Mouse (Mus musculus) neural tube, embryonic 14.5 days (tissue): ENCODE results near the gene Tpst2. TPM values are rescaled to one million over a fixed set of nuclear protein-coding genes. Genes with fewer than 3 reads are reported as not detected.

Experiments used
- ATAC-seq: fragments of 200-750 bp; cut with Nextera tagmentation; 2 replicates; pipeline ENCODE4 v1.8.0; 2017; ENCODE audit warnings: low read depth, mild to moderate bottlenecking, moderate TSS enrichment, moderate library complexity
- H3K27ac ChIP-seq: fragments of 300-500 bp; sonication (generic); 2 replicates; pipeline ENCODE4 v1.5.1; 2014; ENCODE audit warnings: low read depth, mild to moderate bottlenecking, control low read depth, low read length, moderate library complexity, mixed read lengths
- H3K27me3 ChIP-seq: fragments of 300-500 bp; sonication (generic); 2 replicates; pipeline ENCODE4 v1.6.1; 2014; ENCODE audit warnings: low read length; ENCODE audit not compliant: control insufficient read depth, insufficient read depth
- H3K36me3 ChIP-seq: fragments of 300-500 bp; sonication (generic); 2 replicates; pipeline ENCODE4 v1.6.1; 2014; ENCODE audit warnings: low read length, mixed read lengths; ENCODE audit not compliant: control insufficient read depth, insufficient read depth
- H3K4me1 ChIP-seq: fragments of 300-500 bp; sonication (generic); 2 replicates; pipeline ENCODE4 v1.6.1; 2014; ENCODE audit warnings: low read length; ENCODE audit not compliant: control insufficient read depth, insufficient read depth
- H3K4me2 ChIP-seq: fragments of 300-500 bp; sonication (generic); 2 replicates; pipeline ENCODE4 v1.6.1; 2014; ENCODE audit warnings: mild to moderate bottlenecking, low read depth, low read length, control low read depth
- H3K4me3 ChIP-seq: fragments of 300-500 bp; sonication (generic); 2 replicates; pipeline ENCODE4 v1.5.1; 2014; ENCODE audit warnings: low read depth, low read length, control low read depth, mixed read lengths
- H3K9ac ChIP-seq: fragments of 300-500 bp; sonication (generic); replicated peaks from 2 replicates; pipeline ENCODE4 v1.6.1; 2014; ENCODE audit warnings: low read depth, mild to moderate bottlenecking, control low read depth, low read length, mixed read lengths
- H3K9me3 ChIP-seq: fragments of 300-500 bp; sonication (generic); 2 replicates; pipeline ENCODE4 v1.6.1; 2016; ENCODE audit warnings: low read length; ENCODE audit not compliant: control insufficient read depth
- WGBS: fragments of 180-500 bp; shearing (Covaris S2); extraction: QIAGEN DNeasy Blood & Tissue Kit; methylation state at CpG from one replicate; pipeline ENCODE4 v1.1.7; 2014; 5-methylcytosine and 5-hydroxymethylcytosine counted together
- polyA plus RNA-seq: library from polyadenylated mRNA; unstranded; fragments of >200 nt; fragmentation: Nextera tagmentation; extraction: Ambion mirVana; gene quantifications from 2 replicates; pipeline ENCODE4 v1.2.1, GENCODE M21; 2014

The Tpst2 gene
- polyA plus RNA-seq, result 27.1 and 28.1 TPM in 2 replicates

- ATAC-seq, result peak; percentile 93
- under 1% methylated on average over 56 of the region's 62 CpGs for WGBS
- no peaks in the 10 kb centered on the region for H3K36me3 ChIP-seq
- peak within 1 kb of the TSS; percentile 65 for H3K4me3 ChIP-seq
- no peaks in the 10 kb centered on the region for H3K9me3 ChIP-seq
- no peaks in the 10 kb centered on the region for H3K27me3 ChIP-seq
- H3K4me1 ChIP-seq, result peaks cover 12% of the 10 kb centered on the region
- peak within 1 kb of the TSS; percentile 82 for H3K27ac ChIP-seq
- peak within 1 kb of the TSS; percentile 90 for H3K4me2 ChIP-seq
- peak within 1 kb of the TSS; percentile 65 for H3K9ac ChIP-seq
Measured at GRCm38 (mm10) chr5:112276267-112276873, at the start of gene Tpst2. TSS of gene Tpst2 (plus strand) at chr5:112276691.

DNA sequence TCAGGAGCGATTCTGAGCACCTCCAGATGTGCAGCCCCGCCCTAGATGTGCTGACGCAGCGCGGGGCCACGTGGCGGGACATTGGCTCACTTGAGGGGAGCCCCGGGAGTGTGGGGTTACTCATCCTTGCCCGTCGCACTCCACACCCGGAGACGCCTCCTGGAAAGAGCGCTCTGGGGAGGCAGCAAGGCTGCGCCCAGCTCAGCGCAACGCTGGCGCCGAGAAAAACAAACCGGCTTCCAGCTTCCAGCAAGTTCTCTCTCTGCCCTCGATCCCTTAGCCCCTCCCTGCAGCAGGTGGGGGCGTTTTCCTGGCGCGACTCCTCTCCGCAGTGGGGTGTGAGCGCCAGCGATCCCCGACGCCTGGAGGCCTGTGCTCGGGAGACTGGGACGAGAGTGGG is 49.1 kb upstream of the Tpst2 start:
- peaks cover 25% of the 10 kb centered on the region for H3K4me1 ChIP-seq
- WGBS, result under 1% methylated on average over 28 of the region's 30 CpGs
- ATAC-seq, result peak; percentile 33

GRCm38 (mm10) chr5:112227898-112228239 is 48.6 kb upstream of the Tpst2 start:
- peak overlapping the region; percentile 94 for H3K4me2 ChIP-seq
- peaks cover 3% of the 10 kb centered on the region; the same call in 1 of the 2 replicates for H3K36me3 ChIP-seq
- peak overlapping the region; percentile 56 for H3K4me3 ChIP-seq
- peak overlapping the region; percentile 98 for H3K27ac ChIP-seq
- no peak for ATAC-seq
- peak overlapping the region; percentile 92 for H3K9ac ChIP-seq
- H3K9me3 ChIP-seq, result no peaks in the 10 kb centered on the region
- 1% methylated on average over 13 of the region's 13 CpGs for WGBS
- no peaks in the 10 kb centered on the region for H3K27me3 ChIP-seq
- H3K4me1 ChIP-seq, result peaks cover 25% of the 10 kb centered on the region

More for the DNA sequence above, 49.1 kb upstream of the Tpst2 start:
- Histone ChIP-seq H3K36me3 (peaks cover 7% of the 10 kb centered on the region; the same call in 1 of the 2 replicates), H3K9me3 (no peaks in the 10 kb centered on the region), H3K27me3 (no peaks in the 10 kb centered on the region), H3K4me2 (peak overlapping the region; percentile 94), H3K27ac (peak overlapping the region; percentile 98), H3K9ac (peak overlapping the region; percentile 92), H3K4me3 (peak overlapping the region; percentile 56)

GRCm38 (mm10) chr5:112228240-112229076 is 48.0 kb upstream of the Tpst2 start:
- H3K4me2 ChIP-seq, result peak overlapping the region; percentile 94
- no peaks in the 10 kb centered on the region for H3K27me3 ChIP-seq
- peaks cover 3% of the 10 kb centered on the region; the same call in 1 of the 2 replicates for H3K36me3 ChIP-seq
- peak overlapping the region; percentile 92 for H3K9ac ChIP-seq
- peak overlapping the region; percentile 56 for H3K4me3 ChIP-seq
- H3K9me3 ChIP-seq, result no peaks in the 10 kb centered on the region
- peak; percentile 80 for ATAC-seq
- H3K4me1 ChIP-seq, result peaks cover 25% of the 10 kb centered on the region
- WGBS, result under 1% methylated on average over 57 of the region's 57 CpGs
- peak overlapping the region; percentile 98 for H3K27ac ChIP-seq

- peaks cover 26% of the 10 kb centered on the region for H3K4me1 ChIP-seq
- 56% methylated on average over 5 of the region's 5 CpGs for WGBS
- H3K4me2 ChIP-seq, result no peak overlapping the region
- no peaks in the 10 kb centered on the region for H3K9me3 ChIP-seq
- no peak overlapping the region for H3K9ac ChIP-seq
- ATAC-seq, result no peak
- no peaks in the 10 kb centered on the region for H3K36me3 ChIP-seq
- no peak overlapping the region for H3K4me3 ChIP-seq
- no peak overlapping the region for H3K27ac ChIP-seq
- H3K27me3 ChIP-seq, result no peaks in the 10 kb centered on the region
Measured at GRCm38 (mm10) chr5:112235806-112236205, 40.7 kb upstream of the Tpst2 start.

DNA sequence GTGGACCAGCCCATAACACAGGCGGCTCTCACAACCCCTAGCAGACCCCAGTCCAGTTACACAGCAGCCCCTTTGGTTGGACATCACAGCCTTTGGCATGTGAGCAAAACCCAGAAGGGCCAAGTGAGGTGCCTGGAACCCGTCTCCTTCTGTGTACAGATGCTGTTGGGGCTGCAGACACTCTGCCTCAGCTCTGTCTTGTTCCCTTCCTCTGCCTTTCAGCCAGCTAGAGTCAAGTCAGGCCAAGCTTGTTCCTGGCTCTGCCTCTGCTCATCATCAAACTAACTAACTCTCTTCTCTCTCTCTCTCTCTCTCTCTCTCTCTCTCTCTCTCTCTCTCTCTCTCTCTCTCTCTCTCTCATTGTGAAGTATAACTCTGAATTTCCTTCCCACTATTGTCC is 39.9 kb upstream of the Tpst2 start:
- peaks cover 26% of the 10 kb centered on the region for H3K4me1 ChIP-seq
- H3K9ac ChIP-seq, result peak overlapping the region; percentile 46
- no peak overlapping the region for H3K4me3 ChIP-seq
- no peaks in the 10 kb centered on the region for H3K36me3 ChIP-seq
- 55% methylated on average over 2 of the region's 2 CpGs for WGBS
- H3K27ac ChIP-seq, result peak overlapping the region; percentile 92
- H3K27me3 ChIP-seq, result no peaks in the 10 kb centered on the region
- no peak for ATAC-seq
- no peak overlapping the region for H3K4me2 ChIP-seq
- no peaks in the 10 kb centered on the region for H3K9me3 ChIP-seq

DNA sequence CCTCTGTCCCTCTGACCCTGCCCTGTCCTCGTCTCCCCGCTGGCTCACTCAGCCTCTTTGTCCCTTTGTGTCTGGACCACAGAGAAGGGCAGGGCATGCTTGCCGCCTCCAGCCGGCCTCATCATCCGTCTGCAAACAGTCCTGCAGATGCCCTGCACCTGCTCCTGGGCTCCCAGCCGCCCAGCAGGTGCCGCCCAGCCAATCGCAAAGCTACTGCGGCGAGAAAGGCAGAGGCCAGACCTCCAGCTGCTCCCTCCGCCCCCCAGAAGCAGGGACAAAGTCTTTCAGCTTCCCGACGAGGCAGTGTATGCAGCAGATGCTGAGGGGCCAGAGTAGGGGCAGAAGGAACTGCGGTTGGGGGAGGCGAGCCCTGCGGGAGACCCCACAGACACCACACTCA is 39.1 kb upstream of the Tpst2 start:
- no peaks in the 10 kb centered on the region for H3K36me3 ChIP-seq
- peak overlapping the region; percentile 92 for H3K27ac ChIP-seq
- peak overlapping the region; percentile 46 for H3K9ac ChIP-seq
- peak overlapping the region; percentile 35; the same call in 1 of the 2 replicates for H3K4me2 ChIP-seq
- ATAC-seq, result peak; percentile 72
- H3K27me3 ChIP-seq, result no peaks in the 10 kb centered on the region
- WGBS, result 1% methylated on average over 16 of the region's 16 CpGs
- peaks cover 26% of the 10 kb centered on the region for H3K4me1 ChIP-seq
- H3K4me3 ChIP-seq, result peak overlapping the region; percentile 9; the same call in 1 of the 2 replicates
- no peaks in the 10 kb centered on the region for H3K9me3 ChIP-seq

DNA sequence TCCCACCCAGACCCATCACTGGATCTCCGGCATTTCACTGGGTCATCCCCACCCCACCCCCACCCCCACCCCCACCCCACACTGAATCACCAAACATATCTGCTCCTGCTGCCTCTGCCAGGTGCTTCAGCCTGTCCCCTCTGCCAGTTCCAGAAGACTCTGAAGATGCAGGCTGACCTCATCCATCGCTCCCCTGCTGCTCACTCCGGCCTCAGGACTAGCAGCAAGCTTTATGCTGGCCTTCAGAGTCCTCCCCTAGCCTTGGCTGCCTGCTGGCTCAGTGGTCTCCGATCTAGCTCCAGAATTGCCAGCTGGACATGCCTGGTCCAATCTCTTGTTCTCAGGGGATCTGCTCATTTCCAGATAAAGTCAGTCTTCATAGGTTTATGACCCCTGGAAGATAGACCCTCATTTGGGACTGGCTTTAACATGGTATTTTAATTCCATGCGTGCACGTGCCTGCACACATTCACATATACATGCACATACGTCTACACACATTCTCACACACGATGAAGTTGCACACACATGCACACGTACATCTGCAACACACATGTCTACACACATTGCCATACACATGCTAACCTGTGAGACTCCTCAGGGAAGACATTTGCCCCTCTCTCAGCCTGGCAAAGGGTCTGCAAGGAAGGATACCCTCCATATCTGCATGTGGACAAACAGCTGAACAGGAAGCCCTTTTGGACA is 38.5 kb upstream of the Tpst2 start:
- Histone ChIP-seq H3K27me3 (no peaks in the 10 kb centered on the region), H3K4me3 (no peak overlapping the region), H3K27ac (peak overlapping the region; percentile 92), H3K9me3 (no peaks in the 10 kb centered on the region), H3K9ac (peak overlapping the region; percentile 46; the same call in 1 of the 2 replicates), H3K36me3 (no peaks in the 10 kb centered on the region), H3K4me2 (peak overlapping the region; percentile 35; the same call in 1 of the 2 replicates), H3K4me1 (peaks cover 26% of the 10 kb centered on the region)
- 34% methylated on average over 9 of the region's 9 CpGs for WGBS
- peak; percentile 13; the same call in 1 of the 2 replicates for ATAC-seq
